Mouse (Mus musculus) mouse embryonic stem cell (cell line): Measurements from ENCODE around the gene Golph3.

Experiments
- in situ Hi-C, 2 experiments: fragments of 300-500 bp; cut with MboI; formaldehyde crosslinking; loops; 1 replicate in 1 of 2; 3 replicates in 1 of 2; pipeline ENCODE4 v1.14.3; 2019 to 2020; ENCODE audit warnings: low sequenced_read_pairs in 2 of 2, low pct_unique_long_range_greater_than_20kb in 1 of 2, mixed read lengths in 1 of 2; ENCODE audit not compliant: unreplicated experiment in 1 of 2

The Golph3 gene

DNA sequence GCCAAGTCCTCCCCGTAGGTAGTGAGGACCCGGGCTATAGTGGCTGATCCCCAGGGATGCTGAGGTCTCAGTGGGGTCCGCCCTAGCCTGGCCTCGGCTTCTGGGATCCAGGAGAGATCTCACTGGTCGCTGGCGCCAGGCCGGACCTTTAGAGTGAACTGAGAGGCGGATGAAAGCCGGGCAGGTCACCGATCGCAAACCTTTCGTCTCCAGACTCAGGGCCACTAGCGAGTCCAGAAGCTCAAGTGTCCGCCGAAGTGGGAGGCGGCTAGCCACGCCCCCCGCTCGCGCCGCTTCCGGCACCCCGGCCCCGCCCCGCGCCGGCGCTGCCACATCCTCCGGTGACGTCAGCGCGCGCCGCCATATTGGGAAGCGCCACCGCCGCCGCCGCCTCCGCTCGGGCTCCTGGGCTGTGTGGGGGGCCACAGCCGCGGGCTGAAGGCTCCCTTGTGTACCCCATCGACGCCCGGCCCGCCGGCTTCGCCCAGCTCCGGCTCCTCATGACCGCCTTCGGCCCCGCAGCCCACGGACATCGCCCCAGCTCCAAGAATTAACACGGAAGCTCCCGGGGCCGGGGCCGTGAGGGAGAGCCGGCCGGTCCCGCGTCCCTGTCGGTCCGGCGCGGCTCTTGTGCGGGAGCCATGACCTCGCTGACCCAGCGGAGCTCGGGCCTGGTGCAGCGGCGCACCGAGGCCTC, at the start of gene Golph3:
Gene Golph3, plus strand, starts transcription at position 360 of the 697 bp plus-strand sequence.
- in situ Hi-C loops = no loop called here

- in situ Hi-C loops = no loop called here
Observed at GRCm38 (mm10) chr15:12273325-12274052, 47.8 kb upstream of the Golph3 start.

DNA sequence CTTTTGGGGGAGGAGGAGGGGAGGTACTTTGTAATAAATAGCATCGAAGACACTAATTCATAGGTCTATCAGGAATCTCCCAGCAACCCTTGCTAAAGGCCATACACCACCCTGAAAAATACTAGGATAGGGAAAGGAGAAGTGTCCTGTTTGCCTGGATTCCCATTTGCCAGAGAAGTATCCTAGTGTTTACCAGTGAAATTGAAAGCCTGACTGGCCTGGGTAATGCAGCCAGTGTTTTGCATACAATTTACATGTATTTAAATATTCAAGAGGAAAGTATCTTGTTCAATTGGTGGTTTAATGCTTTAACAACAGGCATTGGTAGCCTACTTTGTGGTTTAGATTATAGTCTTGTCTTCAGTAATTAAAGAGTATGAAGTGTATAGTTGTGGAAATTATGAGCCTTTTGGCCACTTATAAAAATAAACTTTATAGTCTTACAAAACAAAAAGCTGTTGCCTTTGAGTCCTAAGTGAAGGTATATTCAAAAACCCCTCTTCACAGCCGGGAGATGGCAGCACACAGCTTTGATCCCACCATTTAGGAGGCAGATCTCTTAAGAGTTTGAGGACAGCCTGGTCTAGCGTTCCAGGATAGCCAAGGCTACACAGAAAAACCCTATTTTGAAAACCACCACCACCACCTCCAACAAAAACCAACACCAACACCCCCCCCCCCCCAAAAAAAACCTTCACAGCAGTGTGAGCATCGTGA, 47.0 kb upstream of the Golph3 start:
- in situ Hi-C loops = no loop called here

DNA sequence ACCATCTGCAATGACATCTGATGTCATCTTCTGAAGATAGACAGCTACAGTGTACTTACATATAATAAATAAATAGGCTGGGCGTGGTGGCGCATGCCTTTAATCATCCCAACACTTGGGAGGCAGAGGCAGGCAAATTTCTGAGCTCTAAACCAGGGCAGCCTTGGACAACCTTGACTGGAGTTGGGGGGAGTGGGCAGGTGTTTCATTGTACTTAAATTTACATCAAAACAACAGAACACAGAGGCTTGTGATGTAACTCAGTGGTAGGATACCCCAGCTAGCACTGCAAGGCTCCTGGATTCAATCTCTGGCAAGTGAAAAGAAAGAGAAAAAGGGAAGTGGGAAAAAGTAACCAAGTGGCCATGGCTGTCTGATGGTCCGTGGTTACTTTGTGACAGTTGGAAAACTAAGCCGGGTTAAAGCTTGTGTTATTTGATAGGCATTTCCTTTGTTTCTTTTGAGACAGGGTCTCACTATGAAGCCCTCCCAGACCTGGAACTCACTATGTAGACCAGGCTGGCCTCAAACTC, 46.1 kb upstream of the Golph3 start:
- in situ Hi-C loops = no loop called here

DNA sequence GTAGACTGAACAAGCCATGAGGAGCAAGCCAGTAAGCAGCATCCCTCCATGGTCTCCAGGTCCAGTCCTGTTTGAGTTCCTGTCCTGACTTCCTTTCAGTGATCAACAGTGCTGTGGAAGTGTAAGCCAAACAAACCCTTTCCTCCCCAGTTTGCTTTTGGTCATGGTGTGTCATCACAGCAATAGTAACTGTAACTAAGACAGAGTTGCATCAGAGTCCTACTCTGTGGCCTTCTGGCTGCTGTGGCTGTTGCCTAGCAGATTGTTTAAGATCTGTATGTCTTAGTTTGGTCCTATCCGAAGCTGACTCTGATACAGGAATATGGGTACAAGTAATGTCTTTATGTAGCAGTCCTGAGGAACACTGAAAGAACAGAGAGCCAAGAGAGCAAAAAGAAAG, 41.4 kb upstream of the Golph3 start:
- in situ Hi-C loops = no loop called here

GRCm38 (mm10) chr15:12284794-12285534, 36.3 kb upstream of the Golph3 start:
- in situ Hi-C loops = no loop called here

DNA sequence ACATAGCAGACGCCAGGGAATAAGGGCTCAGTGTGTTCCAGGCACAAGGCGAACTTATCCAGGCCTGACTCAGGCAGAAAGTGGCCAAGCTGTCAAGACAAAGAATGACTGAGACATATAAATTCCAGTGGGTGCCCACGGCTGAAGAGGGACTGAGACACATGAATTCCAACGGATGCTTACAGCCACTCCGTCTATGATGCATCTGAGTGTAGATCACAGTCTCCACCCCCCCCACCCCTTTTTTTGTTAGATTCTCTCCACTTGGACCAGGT, 35.8 kb upstream of the Golph3 start:
- in situ Hi-C loops = no loop called here

DNA sequence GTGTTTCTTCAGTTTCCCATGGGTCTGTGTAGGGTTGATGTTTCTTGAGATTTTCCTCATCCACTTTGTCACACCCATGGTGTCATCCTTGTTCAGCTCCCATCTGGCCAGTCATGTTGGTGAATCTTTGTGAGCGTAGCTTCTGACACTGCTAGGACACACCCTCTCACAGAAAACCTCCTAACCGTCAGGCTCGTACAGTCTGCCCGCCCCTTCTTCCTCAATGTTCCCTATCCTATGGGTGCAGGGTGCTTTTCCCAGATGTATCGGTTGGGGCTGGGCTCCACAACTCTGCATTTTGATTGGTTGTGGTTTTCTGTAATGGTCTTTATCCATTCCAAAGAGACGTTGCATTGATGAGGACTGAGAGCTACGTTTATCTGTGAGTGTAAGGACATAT, 30.9 kb upstream of the Golph3 start:
- in situ Hi-C loops = no loop called here

GRCm38 (mm10) chr15:12291757-12292156, 29.5 kb upstream of the Golph3 start:
- in situ Hi-C loops = no loop called here

GRCm38 (mm10) chr15:12296228-12296627, 25.0 kb upstream of the Golph3 start:
- in situ Hi-C loops = no loop called here

DNA sequence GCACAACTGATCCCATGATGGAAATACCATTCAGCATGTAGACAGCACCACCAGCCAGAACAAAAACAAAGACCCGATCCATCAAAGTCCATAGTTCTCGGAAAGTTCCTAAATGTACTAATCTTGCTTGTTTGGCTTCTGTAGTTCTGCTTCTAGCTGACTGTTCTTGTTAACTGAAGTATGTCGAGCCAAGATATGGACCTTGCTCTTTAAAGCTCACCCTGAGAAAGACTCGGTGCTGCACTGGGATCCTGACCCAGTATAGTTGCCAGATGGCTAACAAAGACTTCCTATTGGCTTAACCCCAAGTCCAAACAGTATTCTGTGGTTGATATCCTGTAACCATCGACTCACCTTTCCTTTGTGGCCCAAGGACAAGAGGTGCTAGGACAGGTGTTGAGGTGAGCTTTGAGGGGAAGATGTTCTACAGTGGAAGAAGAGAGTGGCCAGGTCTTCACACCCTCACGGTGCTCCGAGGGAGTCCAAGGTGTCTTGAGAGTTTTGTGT, 23.0 kb upstream of the Golph3 start:
- in situ Hi-C loops = no loop called here

GRCm38 (mm10) chr15:12301771-12302170, 19.5 kb upstream of the Golph3 start:
- in situ Hi-C loops = no loop called here

- in situ Hi-C loops = no loop called here
Observed at GRCm38 (mm10) chr15:12306188-12307071, 14.8 kb upstream of the Golph3 start.

DNA sequence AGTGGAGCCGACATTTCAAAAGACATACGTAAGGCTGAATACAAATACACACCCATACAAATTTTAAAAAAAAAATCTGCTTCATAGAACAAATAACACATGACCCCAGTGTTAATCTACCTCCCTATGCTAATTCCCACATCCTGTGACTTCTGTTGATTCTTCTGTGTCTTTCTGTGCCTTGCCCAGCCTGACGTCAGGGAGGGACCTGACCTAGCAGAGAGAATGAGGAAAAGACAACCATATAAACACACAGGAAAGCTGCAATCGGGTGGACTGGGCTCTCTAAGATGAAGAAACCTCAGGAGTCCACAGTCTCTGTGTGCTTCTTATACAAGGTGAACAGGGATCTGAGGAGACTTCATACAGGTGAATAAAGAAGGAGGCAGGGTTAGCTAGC, 14.1 kb upstream of the Golph3 start:
- in situ Hi-C loops = no loop called here

- in situ Hi-C loops = no loop called here
Observed at GRCm38 (mm10) chr15:12308539-12308938, 12.7 kb upstream of the Golph3 start.

DNA sequence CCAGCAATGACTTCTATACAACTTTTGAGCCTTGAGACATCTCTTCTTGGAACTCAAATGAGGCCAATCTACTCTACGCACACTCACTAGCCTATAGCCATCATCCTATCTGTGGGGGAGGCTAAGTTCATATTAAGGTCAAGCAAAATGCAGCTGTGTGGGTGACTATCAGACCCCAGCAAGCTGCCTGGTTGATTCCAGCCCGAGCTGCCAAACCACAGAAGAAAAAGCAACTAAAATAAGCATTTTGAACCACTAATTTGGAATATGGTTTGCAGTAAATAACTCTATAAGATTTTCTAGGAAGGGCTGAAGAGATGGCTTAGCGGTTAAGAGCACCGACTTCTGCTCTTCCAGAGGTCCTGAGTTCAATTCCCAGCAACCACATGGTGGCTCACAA, 10.6 kb upstream of the Golph3 start:
- in situ Hi-C loops = no loop called here

DNA sequence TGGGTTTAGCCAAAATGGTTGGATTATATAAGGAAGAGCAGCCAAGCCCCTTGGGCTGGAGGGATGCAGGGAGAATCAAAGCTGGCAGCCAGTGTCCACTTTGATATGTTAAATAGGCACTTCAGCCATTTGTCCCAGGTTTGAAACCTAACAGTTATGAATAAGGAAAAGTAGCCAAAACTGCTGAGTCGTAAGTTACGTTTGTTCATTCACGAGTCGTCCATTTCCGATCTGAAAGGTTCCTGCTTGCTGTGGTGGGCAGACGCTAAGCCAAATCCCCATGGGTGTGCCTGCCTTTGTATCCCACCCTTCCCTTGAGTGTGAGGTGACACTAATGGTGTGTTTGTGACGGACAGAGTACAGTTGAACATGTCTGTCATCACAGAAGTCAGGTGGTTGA, 9.8 kb upstream of the Golph3 start:
- in situ Hi-C loops = no loop called here

DNA sequence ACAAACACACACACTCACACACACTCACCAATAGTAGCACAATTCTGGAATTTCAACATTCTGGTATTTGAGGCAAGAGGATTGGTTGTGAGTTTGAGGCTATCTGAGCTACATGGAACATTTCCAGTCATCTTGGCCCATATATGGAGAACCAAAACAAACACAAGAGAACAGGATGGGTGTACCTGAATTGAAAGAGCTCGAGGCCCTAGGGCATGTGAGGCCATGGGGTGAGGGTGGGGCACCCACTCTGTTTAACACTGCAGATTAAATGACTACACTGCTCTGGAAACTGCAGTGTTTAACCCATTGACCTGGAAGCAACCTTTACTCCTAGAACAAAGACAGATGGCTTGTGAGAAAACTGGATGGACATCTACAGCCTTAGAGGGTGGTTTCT, 8.0 kb upstream of the Golph3 start:
- in situ Hi-C loops = no loop called here
